Mouse (Mus musculus): ENCODE results near the gene Olfr108. TPM values are rescaled to one million over a fixed set of nuclear protein-coding genes. Genes with fewer than 3 reads are reported as not detected.

Olfr108 gene
- total RNA-seq (2021): not detected
- long read RNA-seq, experiment 1: 0 reads
- long read RNA-seq, experiment 2: 0 reads

GRCm38 (mm10) chr17:37445180-37445579 lies at the start of gene Olfr108:
Gene Olfr108 (plus strand): TSS chr17:37445480.
- no peak for DNase-seq (ENCODE audit: low spot score in 2 of 2)

GRCm38 (mm10) chr17:37398926-37399325 lies 46.4 kb upstream of the Olfr108 start, which contains the start of gene Olfr107:
Gene Olfr107 (plus strand): TSS chr17:37399226.
- no peak for DNase-seq (ENCODE audit: low spot score in 2 of 2)

- DNase-seq (ENCODE audit: low spot score in 2 of 2): no peak
These were observed 31.9 kb upstream of the Olfr108 start for GRCm38 (mm10) chr17:37413380-37413779.

DNA sequence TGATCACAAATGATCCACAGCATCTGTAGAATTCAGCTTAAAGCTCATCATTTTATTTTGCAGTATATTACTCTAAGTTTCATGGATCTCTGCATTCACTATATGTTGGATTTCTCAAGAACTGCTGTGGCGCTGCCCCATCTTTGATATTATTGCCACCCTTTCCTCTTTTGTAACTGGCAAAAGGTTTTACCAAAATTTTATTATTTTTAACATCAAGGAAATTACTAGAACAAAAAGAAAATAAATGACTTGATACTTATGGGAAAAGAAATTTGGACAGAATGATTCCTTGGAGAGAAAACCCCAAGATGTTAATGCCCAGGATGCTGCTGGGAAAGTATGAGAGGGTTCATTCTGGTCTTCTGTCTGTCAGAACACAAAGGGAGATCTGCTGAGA lies 13.3 kb downstream of the Olfr108 start, which contains the start of gene Olfr109:
Olfr109 (plus strand) TSS at position 301 of the 400 bp plus-strand sequence.
- DNase-seq (ENCODE audit: low spot score in 2 of 2): no peak

DNA sequence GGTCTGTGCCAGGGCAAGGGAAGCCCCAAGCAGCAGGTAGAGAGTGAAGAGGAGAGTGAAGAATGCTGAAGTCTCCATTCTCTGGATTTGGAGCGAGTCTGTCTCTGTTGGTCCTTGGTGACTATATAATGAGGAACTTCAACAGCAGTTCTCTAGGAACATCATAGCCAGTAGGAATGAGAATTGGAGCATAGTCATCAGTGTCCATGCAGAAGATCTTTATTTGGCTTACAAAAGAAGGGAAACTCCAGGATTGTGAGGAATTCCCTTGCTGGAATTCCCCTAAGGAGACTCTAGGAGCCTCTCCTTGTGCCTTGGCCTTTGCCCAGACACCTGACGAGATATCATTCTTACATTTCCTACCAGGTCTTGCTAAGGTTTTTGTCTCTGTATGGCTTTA lies 38.2 kb downstream of the Olfr108 start, which contains the start of gene H2-M2:
H2-M2 (minus strand) TSS at position 101 of the 400 bp plus-strand sequence.
- DNase-seq (ENCODE audit: low spot score in 2 of 2): no peak

DNA sequence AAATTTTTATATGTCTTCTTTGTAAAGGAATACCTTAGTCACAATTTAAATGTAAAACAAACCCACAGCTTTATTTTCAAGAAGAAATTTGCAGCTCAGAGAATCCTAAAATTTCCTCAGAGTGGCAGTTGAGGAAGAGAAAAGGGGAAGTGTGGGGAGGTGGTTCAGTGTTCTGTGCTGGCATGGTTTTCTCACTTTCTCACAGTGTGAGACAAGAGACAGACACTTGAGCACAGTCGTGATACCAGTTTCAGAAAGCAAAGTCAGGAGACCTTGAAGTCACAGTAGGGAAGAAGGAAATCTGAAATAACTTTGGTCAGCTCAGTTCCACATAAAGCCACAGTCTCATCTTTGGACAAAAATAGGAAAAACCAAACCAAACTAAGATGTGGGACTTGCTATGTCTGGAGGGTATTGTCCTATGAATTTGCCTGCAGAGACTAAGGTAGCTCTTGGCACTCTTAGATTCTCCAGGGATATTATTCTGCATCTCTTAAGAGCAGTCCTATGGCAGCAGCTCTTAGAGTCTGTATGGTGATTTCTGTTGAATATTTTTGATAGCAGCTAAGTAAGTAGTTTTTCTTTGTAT lies 46.7 kb downstream of the Olfr108 start, which contains the start of gene Olfr110:
Olfr110 (plus strand) TSS at position 539 of the 589 bp plus-strand sequence.
- DNase-seq (ENCODE audit: low spot score in 2 of 2): no peak

Other genes starting within 250 kb of the Olfr108 start
- gene Olfr94, start 244.5 kb upstream of the Olfr108 start, total RNA-seq (2021): not detected
- gene Olfr95, start 232.4 kb upstream of the Olfr108 start, total RNA-seq (2021): not detected
- gene Olfr96, start 225.3 kb upstream of the Olfr108 start, total RNA-seq (2021): not detected
- not detected for gene Olfr97, start 208.2 kb upstream of the Olfr108 start, total RNA-seq (2021)
- gene Olfr98, start 181.7 kb upstream of the Olfr108 start, total RNA-seq (2021): not detected
- gene H2-M3, start 175.3 kb upstream of the Olfr108 start, total RNA-seq (2021): 1 to 10 TPM; 1.6 to 2.1 TPM
- gene Olfr99, start 162.0 kb upstream of the Olfr108 start, total RNA-seq (2021): not detected
- not detected for gene Olfr101, start 141.2 kb upstream of the Olfr108 start, total RNA-seq (2021)
- gene Olfr102, start 128.4 kb upstream of the Olfr108 start, total RNA-seq (2021): not detected
- not detected for gene Olfr103, start 105.8 kb upstream of the Olfr108 start, total RNA-seq (2021)
- gene Olfr104-ps, start 85.9 kb upstream of the Olfr108 start, total RNA-seq (2021): not detected
- not detected for gene Olfr105-ps, start 66.4 kb upstream of the Olfr108 start, total RNA-seq (2021)
- not detected for gene Olfr106-ps, start 55.1 kb upstream of the Olfr108 start, total RNA-seq (2021)
- not detected for gene Olfr107, start 46.3 kb upstream of the Olfr108 start, total RNA-seq (2021)
- not detected for gene Olfr109, start 13.4 kb downstream of the Olfr108 start, total RNA-seq (2021)
- gene H2-M2, start 38.1 kb downstream of the Olfr108 start, total RNA-seq (2021): not detected
- gene Olfr110, start 47.0 kb downstream of the Olfr108 start, total RNA-seq (2021): not detected
- not detected for gene Olfr111, start 62.5 kb downstream of the Olfr108 start, total RNA-seq (2021)
- gene Olfr112, start 124.0 kb downstream of the Olfr108 start, total RNA-seq (2021): not detected
- not detected for gene Olfr113, start 132.2 kb downstream of the Olfr108 start, total RNA-seq (2021)
- gene Olfr114, start 147.3 kb downstream of the Olfr108 start, total RNA-seq (2021): not detected
- gene Olfr115, start 181.6 kb downstream of the Olfr108 start, total RNA-seq (2021): not detected
- not detected for gene Olfr116, start 181.7 kb downstream of the Olfr108 start, total RNA-seq (2021)
- not detected for gene Olfr117, start 218.3 kb downstream of the Olfr108 start, total RNA-seq (2021)
- gene Olfr118, start 221.5 kb downstream of the Olfr108 start, total RNA-seq (2021): not detected

All from gastrocnemius, postnatal 4 days (tissue).